Mouse (Mus musculus) megakaryocyte, embryonic 14.5 days (primary cell): Measurements from ENCODE around the gene Rpusd1.

Experiments used
- FLI1 ChIP-seq: IDR thresholded peaks from 2 replicates; pipeline ENCODE4 v1.6.1; 2012; ENCODE audit warnings: low read length, inconsistent platforms, mixed read lengths
- GATA1 ChIP-seq: IDR thresholded peaks from 3 replicates; pipeline ENCODE4 v1.6.1; 2012; ENCODE audit warnings: mixed read lengths, low read length, inconsistent platforms, borderline replicate concordance

GRCm38 (mm10) chr17:25761561-25761970, 34.1 kb downstream of the Rpusd1 start:
- TF ChIP-seq GATA1 (no peak), FLI1 (no peak)
